Mouse (Mus musculus) layer of hippocampus, postnatal 14 days (tissue): ENCODE results near the gene Ror1. TPM values are rescaled to one million over a fixed set of nuclear protein-coding genes. Genes with fewer than 3 reads are reported as not detected.

ENCODE experiments used
- DNase-seq, 2 experiments: peaks; one replicate each; pipeline ENCODE4 v3.0.0; 2021 to 2022; ENCODE audit warnings: low spot score in 2 of 2, mixed read lengths in 1 of 2
- total RNA-seq, 2 experiments: library from RNA; stranded (reverse); gene quantifications; 2 replicates each; pipeline ENCODE4 v1.2.3; 2021

The Ror1 gene
- total RNA-seq, 2 experiments from 2014 or later: 2.6 to 2.9 TPM

- DNase-seq: no peak
Observed at GRCm38 (mm10) chr4:100375286-100375685, 279.7 kb downstream of the Ror1 start.

- DNase-seq: no peak
Observed at GRCm38 (mm10) chr4:100376163-100376562, 280.6 kb downstream of the Ror1 start.

GRCm38 (mm10) chr4:100377231-100377630 is 281.6 kb downstream of the Ror1 start:
- no peak for DNase-seq

GRCm38 (mm10) chr4:100377996-100378395 is 282.4 kb downstream of the Ror1 start:
- no peak for DNase-seq

- DNase-seq: no peak
Observed at GRCm38 (mm10) chr4:100381760-100382159, 286.2 kb downstream of the Ror1 start.

- no peak for DNase-seq
Observed at GRCm38 (mm10) chr4:100386272-100386988, 290.8 kb downstream of the Ror1 start.

GRCm38 (mm10) chr4:100390436-100390835 is 294.8 kb downstream of the Ror1 start:
- DNase-seq: no peak

- DNase-seq: no peak
Observed at GRCm38 (mm10) chr4:100391021-100391420, 295.4 kb downstream of the Ror1 start.

- DNase-seq: no peak
Observed at GRCm38 (mm10) chr4:100393374-100394061, 297.9 kb downstream of the Ror1 start.

- DNase-seq: no peak
Observed at GRCm38 (mm10) chr4:100395407-100395806, 299.8 kb downstream of the Ror1 start.

- no peak for DNase-seq
Observed at GRCm38 (mm10) chr4:100398079-100398478, 302.5 kb downstream of the Ror1 start.

- DNase-seq: no peak
Observed at GRCm38 (mm10) chr4:100401078-100401477, 305.5 kb downstream of the Ror1 start.

- DNase-seq: no peak
Observed at GRCm38 (mm10) chr4:100401581-100402470, 306.2 kb downstream of the Ror1 start.

GRCm38 (mm10) chr4:100407261-100407874 is 311.8 kb downstream of the Ror1 start:
- DNase-seq: peak; percentile 75 to 86

- no peak for DNase-seq
Observed at GRCm38 (mm10) chr4:100409521-100409920, 313.9 kb downstream of the Ror1 start.

GRCm38 (mm10) chr4:100411841-100412539 is 316.4 kb downstream of the Ror1 start:
- DNase-seq: no peak

- DNase-seq: no peak
Observed at GRCm38 (mm10) chr4:100422756-100423155, 327.2 kb downstream of the Ror1 start.

GRCm38 (mm10) chr4:100426101-100426500 is 330.5 kb downstream of the Ror1 start:
- peak in 1 of 2 experiments; percentile 16 for DNase-seq

GRCm38 (mm10) chr4:100429371-100429900 is 333.8 kb downstream of the Ror1 start:
- DNase-seq: no peak
